Mouse (Mus musculus) kidney, adult 10 weeks (tissue): ENCODE data around the gene Rhoh. TPM values are rescaled to one million over a fixed set of nuclear protein-coding genes. Genes with fewer than 3 reads are reported as not detected.

Experiments used
- polyA plus RNA-seq: library from polyadenylated mRNA; stranded (reverse); fragments of 350-450 nt; fragmentation: Illumina TruSeq; extraction: RNeasy Lipid Tissue Mini Kit (QIAGEN cat#74804); gene quantifications from one replicate; pipeline ENCODE4 v1.2.3, GENCODE M21; 2014; ENCODE audit warnings: low read depth, low replicate concordance

Gene Rhoh
- polyA plus RNA-seq = 0.32 TPM

DNA sequence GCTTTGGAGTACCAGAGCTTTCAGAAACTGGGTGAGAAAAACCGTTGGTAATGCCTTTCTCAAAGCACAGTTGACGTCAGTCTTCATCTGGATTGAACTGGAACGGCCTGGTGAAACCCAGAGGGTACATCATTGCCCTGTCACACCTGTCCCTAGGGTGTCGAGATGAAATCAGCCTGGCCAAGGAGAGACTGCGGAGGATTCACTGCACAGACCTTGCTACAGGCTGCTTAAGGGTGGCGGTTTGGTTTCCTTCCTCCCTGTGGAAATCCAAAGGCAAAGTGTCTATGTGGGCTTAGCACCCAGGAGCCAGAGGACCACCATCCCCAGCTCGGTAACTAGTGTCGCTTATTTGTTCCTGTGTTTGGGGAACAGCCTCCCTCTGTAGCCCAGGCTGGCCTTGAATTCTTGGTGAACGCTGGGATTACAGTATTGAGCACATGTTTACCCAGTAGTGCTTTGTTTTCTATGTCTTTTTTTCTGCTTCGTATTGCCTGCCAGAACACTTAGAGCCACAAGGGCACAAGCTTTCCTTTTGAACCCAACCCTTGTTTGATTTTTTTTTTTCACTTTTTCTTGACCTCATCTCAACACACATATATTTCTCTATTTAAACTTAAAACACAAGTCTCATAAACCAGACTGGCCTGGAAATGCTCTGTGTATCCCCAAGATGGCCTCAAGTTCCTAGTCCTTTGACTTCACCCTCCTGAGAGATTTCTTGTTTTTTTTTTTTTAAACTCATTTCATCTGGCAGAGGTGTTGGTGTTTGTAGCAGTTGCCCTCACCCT is at the start of gene Rhoh:
Gene Rhoh (plus strand): TSS at position 60 of the 791 bp plus-strand sequence.

GRCm38 (mm10) chr5:65934783-65935182 is 73.8 kb downstream of the Rhoh start, which contains the start of gene Chrna9:
TSS of gene Chrna9 (plus strand) at chr5:65934921.

Other genes with a start within 250 kb of the Rhoh start
- 149 TPM for gene Pds5a, start 162.9 kb upstream of the Rhoh start, polyA plus RNA-seq
- 18.8 TPM for gene N4bp2, start 97.7 kb upstream of the Rhoh start, polyA plus RNA-seq
- not detected for gene Chrna9, start 73.7 kb downstream of the Rhoh start, polyA plus RNA-seq
- 0.36 TPM for gene 9130230L23Rik, start 143.1 kb downstream of the Rhoh start, polyA plus RNA-seq